Mouse (Mus musculus): Measurements from ENCODE around the gene Gm42674.

- no peak for TF ChIP-seq CTCF (IDR thresholded peaks at IDR 0.05; ENCODE audit: low read depth, low read length)
- TF ChIP-seq POLR2A (IDR thresholded peaks at IDR 0.05; ENCODE audit: extremely low read depth, insufficient read depth, low read length), result no peak
Observed at GRCm38 (mm10) chr3:90614611-90615251, 13.0 kb downstream of the Gm42674 start.

Data from liver, adult 2 months (tissue).